Mouse (Mus musculus) urinary bladder, postnatal 25 days (tissue): Measurements from ENCODE around the gene Lefty2.
"Not testable (repeated sequence)": the region's sequence is repeated elsewhere in the genome, so short reads cannot be mapped to it uniquely, and the experiment has no call there.

Experiments
- DNase-seq: peaks from one replicate; pipeline ENCODE4 v3.0.0; 2022; ENCODE audit warnings: low spot score

Lefty2 gene

DNA sequence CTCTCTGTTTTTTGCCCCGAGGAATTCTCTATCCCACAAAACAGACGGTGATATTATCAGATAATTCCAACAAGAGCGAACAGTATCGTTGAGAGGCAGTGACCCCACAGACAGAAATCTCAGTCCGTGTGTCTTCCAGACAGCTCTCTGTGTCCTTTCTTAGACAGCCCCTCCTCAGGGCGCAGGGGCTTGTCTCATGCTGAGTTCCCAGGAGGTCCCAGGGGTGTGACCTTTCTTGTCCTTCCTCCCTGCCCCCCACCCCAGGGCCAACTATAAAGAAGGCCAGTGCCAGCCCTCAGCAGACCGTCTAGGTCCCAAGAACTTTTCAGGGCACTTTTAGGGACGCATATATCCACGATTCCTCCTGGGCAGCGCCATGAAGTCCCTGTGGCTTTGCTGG is at the start of gene Lefty2:
Gene Lefty2, plus strand, starts transcription at position 301 of the 400 bp plus-strand sequence.
- DNase-seq, result no peak

DNA sequence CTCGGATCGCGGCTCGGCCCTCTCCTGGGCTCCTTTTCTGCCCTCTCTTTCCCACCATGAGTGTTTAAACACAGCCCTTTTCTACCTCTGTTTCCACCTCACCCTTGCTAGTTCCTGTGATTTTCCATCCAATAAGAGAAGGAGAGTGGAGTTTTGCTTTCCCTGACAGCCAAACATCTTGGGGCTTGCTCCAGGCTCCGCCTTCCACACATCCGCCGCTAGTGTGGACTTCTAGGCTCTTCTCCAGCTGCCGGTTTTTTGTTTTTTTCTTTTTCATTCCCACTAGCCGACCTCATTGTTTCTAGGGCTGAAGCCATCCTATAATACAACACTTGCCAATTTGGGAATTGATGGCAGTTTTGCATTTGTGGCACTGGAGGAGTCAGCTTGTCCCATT is 44.8 kb upstream of the Lefty2 start:
- DNase-seq, result peak; percentile 52

DNA sequence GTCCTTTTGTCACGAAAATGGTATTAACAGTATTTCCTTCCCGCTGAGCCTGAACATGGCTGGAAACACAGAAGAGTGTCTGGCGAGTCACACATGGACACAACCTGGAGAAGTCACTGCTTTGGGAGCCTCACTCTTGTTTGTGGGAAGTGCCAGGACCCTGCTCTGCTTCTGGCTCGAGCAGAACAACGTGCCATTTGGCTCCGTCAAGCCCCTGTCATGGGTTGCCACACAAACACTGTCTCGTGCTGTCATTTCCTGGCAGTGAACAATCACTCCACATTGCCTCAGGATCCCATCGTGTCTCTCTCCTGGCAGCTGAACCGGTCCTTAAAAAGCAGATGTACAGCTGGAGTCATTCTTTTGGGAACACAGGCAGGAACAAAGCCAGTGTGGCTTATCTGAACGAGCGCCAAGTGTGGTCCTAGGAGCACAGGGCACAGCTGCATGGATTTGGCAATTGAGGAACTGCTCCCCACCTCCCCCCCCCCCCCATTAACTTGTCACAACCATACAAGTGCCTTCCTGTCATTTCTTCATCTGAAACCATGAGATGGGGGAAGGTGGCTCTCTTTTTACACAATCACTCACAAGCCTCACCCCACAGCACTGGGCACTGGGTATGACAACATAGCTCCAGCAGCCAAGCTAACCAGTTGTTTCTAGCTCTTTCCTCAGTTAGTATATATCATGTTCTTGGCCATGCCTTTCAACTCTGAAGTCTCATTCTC is 44.2 kb upstream of the Lefty2 start:
- DNase-seq, result peak; percentile 33

DNA sequence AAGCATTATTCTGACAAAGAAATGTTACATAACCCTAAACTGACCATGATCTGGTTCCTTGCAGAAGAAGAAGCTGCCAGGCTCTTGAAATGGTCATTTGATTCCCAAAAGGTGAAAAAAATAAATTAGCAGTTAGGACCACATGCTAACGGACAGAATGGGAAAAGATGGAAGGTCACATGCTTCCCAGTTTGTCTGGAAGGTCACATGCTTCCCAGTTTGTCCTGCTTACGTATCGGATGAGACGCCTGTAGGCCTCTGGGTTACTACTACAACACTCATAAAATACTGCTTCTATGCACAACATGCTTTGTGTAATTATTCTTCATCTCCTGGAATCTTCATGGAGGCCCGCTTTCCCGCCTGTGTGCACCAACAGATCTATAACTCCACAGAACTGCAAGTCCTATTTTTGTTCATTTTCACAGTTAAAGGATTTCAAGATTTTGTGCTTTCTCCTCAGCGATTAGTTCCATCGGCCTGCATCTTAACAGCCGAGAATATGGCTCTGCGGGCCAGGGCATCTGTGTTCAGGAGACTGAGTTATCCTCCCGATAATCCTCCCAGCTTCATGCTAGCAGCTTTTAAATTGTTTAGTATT is 43.1 kb upstream of the Lefty2 start:
- no peak for DNase-seq

DNA sequence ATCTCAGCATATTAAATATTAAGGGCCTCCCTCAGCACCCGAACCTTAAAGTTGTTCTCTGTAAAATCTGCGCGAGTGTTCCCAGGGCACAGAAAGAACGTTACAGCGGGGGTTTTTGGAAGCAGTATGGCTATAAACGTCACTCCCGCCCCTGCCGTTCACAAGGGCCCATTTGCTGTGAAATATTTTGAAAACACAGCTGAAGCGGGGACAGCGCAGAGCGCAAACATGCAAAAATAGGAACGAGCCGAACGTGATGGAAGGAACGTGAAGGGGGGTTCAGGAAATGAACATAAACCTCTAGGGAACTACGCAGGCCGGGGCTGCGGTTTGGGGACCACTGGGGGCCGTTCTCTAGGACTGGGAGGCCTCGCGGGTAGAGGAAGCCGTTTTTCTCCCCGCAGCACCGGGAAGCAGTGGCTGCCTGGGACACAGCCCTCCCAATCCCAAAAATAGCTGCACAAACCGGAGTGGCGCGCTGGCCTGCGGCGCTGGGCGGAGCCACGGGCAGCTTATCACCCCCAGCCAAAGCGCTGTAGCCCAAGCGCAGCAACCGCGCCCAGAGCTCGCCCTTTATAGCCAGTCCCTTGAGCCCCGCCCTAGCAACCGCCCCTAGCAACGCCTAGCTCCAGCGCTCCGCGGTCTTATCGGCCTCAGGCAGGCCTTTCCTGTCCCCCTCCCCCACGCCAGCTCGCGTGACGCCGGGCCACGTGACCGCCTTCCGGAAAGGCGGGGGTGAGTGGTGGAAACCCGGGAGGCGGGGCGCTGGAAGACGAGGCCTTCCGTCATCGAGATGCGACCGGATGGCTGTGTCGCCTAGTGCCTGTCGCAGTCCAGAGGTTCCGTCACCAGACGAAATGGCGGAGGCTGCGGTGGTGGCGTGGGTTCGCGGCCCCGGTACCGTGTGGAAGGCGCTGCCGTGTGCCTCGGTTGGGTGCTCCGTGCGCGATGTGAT is 42.3 kb upstream of the Lefty2 start, which contains the start of gene Sde2:
Gene Sde2, plus strand, starts transcription at position 812 of the 955 bp plus-strand sequence.
- peak; percentile 100 for DNase-seq

DNA sequence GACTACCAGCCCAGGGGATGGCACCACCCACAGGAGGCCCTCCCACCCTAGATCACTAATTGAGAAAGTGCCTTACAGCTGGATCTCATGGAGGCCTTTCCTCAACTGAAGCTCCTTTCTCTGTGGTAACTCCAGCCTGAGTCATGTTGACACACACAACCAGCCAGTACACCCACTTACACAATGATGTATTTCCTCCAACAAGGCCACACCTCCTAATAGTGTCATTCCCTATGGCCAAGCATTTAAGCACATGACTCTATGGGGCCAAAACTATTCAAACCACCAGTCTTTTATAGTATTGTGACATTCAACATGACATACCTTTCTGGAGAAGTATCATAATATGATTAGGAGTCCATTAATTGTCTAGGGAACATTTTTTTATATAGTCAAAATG is 34.1 kb upstream of the Lefty2 start:
- DNase-seq, result no peak

DNA sequence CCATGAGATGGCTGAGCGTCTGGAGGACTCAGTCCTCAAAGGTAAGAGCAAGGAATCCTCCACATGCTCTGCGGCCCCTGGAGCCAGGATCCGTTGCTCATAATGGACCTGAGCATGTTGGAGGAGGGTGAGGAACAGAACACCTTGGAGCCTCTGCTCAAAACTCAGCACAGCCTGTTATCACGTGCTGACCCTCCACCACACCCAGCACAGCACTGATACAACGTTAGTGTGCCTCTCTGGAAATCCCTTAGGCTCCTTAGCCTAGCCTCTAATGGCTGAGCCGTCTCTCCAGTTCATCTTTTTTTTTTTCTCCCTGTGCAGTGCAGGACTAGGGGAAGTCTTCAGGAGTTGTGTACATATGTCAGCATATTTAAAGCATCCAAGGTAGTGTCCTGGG is 32.9 kb upstream of the Lefty2 start:
- DNase-seq, result no peak

DNA sequence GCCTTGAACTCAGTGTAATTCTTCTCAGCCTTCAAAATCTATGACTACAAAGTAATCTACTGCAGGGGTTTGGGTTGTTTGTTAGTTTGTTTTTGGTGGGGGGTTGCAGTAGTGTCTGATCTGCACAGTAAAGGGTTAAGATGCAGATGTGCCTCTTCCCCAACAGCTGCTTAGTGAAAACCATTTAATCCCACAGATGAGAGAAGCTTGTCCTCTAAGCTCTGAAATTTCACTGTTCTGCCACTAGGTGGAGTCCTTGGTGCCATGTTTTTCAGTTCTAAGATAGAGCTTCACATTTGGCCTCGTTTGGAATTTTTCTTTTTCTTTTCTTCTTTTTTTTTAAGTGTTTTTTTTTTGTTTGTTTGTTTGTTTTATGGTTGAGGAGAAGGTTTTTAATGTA is 29.3 kb upstream of the Lefty2 start:
- DNase-seq, result no peak

DNA sequence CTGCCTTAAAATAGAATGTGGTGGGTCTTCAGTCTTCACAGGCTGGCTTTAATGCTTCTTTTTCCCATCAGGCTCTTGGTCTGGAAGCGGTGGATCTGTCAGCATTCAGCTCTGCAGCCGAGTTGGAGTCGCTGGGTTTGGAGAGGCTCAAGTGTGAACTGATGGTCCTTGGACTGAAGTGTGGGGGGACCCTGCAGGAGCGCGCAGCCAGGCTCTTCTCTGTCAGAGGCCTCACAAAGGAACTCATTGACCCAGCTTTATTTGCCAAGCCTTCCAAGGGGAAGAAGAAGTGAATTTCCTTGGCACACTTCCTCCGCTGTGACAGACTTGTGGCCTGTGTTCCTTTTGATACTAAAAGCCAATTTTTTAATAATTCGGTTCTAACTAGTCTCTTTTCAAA is 26.9 kb upstream of the Lefty2 start:
- DNase-seq, result no peak

DNA sequence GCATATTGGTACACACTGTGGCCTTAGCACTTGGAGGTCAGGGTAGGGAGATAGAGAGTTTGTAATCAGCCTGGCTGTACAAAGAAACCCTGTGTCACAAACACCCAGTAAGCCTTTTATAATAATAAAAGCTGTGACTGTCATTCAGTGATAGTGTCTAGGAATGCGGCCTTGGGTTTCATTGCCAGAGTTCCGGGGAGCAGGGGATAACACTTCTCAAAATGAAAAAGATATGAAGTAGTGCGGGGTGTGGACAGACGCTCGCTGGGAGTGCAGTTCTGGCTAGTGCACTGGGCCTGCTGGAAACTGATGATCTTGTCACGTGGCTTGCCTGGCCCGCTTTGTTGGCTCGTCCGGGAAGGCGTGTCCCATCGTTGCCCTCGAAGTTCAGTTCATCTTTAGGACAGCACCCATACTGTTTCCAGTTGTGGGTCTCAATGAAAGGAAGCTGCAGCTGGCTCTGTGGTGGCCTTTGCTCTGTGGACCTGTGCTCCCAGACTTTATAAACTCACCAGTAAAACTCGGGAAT is 22.7 kb upstream of the Lefty2 start:
- no peak for DNase-seq

DNA sequence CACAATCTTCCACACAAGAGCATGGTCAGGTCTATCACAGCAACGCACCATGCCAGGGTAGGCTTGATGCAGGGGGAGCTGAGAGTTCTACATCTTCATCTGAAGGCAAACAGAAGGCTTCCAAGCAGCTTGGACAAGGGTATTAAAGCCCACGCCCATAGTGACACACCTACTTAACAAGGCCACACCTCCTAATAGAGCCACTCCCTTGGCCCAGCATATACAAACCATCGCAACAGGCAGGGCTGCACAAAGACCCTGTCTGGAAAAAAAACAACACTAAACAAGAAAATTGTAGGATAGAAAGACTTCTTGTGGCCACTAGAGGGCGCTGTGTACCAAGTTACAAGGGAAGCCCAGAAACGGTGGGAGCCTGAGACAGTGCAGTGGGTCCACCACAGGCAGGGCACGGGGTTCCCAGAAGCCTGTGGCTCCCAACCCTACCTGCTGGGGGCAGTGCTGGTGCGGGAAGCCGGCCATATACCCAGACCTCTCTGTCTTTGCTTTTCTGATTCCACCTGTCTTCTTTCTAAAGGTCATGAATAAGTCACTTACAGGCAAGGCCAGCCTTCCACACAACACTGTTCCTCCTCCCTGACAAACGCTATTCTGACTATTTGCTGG is 18.9 kb upstream of the Lefty2 start:
- peak; percentile 49 for DNase-seq

DNA sequence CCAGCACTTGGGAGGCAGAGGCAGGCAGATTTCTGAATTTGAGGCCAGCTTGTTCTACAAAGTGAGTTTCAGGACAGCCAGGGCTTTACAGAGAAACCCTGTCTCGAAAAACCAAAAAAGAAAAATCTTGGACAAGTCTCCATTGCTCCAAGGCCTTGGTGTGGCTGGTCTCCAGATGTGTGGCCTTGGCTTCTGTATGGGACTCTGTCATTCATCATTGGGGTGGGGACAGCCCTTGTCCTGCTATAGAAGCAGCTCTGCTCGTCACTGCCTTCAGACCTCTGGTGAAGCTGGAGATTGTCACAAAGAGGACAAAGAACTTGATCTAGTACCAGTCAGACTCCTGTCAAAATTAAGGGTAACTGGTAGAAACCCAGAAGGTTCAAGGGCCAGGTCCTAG is 18.3 kb upstream of the Lefty2 start:
- no peak for DNase-seq

DNA sequence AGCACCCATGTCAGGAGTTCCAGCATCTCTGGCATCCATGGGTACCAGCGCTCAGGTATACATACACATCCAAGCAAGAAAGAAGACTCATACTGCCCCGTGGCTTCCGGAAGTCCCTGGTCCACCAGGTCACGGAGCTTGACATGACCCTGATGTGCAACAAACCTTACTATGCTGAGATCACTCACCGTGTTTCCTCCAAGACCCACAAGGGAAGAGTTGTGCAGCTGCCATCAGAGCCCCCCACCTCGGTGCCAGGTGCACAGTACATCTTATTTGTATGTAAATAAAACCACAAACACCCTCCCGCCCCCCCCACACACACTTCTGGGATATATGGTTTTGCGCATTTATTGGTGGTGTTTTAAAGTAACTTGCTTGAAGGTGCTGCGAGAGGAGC is 17.8 kb upstream of the Lefty2 start:
- DNase-seq, result no peak

DNA sequence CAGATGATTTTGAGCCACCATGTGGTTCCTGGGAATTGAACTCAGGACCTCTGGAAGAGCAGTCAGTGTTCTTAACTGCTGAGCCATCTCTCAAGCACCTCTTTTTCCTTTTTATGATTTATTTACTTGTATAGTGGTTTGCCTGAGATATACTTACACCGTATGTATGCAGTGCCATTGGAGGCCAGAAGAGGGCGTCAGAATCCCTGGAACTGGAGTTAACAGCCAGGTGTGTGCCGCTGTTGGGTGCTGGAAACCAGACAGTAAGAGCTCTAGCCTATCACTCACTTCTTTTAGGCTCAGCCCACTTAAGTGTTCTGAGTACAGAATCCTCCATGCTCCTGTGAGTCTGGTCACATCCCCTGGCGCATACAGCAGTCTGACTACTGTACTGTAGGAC is 15.4 kb upstream of the Lefty2 start:
- no peak for DNase-seq

DNA sequence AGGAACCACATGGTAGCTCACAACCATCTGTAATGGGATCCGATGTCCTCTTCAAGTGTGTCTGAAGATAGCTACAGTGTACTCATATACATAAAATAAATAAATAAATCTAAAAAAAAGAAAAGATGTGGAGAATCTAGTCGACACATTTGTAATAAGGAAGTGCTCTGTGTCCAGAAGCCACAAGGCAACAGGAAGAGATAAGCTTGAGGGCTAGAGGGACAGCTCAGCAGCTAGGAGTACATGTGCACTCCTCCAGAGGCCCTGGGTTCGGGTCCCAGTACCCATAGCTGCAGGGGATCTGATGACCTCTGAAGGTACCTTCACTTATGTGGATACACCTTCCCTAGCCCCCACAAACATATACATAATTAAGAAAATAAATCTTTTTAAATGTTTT is 11.1 kb upstream of the Lefty2 start:
- DNase-seq, result no peak

DNA sequence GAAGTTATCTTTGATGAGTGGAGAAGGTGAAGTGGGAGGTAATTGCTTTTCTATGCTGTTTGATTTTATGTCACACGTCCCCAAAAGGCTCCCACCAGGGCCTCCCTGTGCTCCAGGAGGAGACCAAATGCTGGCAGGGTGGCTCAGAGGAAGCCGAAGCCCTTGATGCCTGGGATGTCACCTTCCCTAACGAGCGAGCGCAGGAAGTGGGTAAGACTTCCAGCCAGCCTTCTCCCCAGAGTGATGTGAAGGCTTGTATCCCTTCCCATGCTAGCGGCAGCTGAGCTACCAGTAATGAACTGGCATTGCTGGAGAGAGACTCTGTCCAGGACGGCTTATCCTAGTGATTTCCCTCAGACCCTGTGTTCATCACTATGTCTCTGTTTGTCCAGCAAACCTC is 9.2 kb upstream of the Lefty2 start:
- no peak for DNase-seq

DNA sequence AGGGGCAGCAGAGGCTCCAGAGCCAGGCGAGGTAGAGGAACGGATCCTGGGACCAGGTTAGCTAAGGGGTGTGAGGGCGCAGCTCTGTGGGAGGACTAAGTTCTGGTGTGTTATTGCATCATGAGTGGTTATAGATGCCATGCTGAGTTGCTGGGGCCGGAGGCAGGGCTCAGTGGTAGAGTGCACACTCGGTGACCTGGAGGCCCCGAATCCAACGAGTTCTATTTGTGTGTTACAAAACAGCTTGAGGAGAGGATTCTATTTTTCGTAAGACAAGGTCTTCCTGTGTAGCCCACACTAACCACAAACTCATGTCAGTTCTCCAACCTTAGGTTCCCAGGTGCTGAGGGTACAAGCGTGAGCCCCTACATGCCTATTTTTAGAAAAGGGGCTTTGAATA is 8.4 kb upstream of the Lefty2 start:
- no peak for DNase-seq

DNA sequence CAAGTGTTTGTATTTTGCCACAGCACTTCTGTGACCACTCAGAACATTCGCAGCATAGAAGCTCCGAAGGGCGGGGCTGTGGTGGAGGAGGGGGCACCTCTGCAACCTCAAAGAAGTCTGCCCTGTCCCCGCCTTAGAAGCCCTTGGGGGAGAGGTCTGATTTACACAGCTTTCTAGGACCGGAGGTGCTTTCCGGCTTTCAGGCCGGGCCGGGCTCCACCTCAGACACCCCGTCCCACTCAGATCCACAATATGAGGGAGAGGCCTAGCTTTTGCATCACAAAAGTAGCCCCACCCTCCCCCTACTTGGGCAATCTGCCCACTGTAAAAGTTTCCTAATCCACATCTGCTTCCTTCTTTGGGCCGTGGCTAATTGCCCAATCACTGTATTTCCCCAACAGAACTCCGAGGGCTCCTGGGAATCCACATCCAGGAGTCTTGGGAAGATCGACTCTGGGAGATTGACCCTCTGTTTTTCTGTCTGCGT is 4.3 kb upstream of the Lefty2 start:
- peak; percentile 79 for DNase-seq

DNA sequence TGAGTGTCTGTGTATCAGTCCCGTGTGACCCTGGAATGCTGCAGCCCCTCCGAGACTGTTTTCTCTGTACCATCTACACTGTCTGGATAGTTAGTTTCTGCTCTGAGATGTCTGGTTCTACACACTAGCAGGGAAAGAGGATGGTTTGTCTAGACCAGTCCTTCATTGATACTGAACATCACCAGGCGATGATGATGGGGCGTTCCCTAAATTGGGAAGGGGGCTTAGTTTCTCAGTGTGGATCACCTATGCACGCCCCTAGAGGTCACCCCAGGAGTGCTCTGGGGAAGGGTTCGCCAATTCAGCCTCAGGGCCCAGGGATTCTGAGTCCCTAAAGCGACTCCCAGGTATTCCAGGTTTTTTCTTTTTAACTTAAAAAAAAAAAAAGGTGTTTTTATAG is 3.7 kb upstream of the Lefty2 start:
- no peak for DNase-seq

DNA sequence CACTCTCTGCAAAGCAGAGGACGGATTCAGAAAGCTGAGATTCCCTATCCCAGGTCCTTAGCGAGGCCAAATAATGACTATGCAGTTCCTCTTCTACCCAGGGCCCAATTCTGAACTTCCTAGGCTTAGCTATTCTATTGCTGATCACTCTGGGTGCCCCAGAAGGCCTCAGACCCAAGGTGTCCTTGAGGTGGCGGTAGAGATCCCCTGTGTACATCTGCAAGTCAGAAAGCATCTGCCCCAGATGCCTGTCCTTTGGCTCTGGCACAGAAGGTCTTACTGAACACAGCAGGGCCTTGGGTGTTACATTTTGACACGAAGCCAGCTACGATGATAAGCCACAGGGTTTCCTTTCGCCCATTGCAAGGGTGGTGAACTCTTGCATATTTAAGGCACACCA is 3.1 kb upstream of the Lefty2 start:
- no peak for DNase-seq

DNA sequence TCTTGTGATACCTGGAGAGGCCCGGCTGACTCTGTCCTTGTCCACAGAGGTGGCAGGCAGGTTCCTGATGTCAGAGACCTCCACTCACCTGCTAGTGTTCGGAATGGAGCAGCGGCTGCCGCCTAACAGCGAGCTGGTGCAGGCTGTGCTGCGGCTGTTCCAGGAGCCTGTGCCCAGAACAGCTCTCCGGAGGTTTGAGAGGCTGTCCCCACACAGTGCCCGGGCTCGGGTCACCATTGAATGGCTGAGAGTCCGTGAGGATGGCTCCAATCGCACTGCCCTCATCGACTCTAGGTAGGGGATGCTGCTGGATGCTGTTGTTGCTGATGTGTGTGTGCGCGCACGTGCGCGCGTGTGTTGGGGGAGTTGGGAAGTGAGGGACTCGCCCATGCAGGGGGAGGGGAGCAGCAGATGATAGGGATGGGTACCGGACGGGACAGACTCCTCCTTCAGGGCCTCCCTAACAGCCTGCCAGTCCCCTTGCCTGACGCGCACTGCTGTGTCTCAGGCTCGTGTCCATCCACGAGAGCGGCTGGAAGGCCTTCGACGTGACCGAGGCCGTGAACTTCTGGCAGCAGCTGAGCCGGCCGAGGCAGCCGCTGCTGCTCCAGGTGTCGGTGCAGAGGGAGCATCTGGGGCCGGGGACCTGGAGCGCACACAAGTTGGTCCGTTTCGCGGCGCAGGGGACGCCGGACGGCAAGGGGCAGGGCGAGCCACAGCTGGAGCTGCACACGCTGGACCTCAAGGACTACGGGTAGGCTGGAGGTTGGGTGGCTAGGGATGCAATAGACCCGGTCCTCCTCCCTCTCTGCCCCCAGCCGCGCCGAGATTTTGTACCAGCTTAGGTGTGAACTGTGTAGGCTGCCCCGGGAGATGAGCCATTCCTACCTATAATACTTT is 1.4 kb downstream of the Lefty2 start:
- not testable (repeated sequence) for DNase-seq
